Mouse (Mus musculus) midbrain, embryonic 15.5 days (tissue): ENCODE data around the gene Cntrob. TPM values are rescaled to one million over a fixed set of nuclear protein-coding genes. Genes with fewer than 3 reads are reported as not detected.

Experiments
- ATAC-seq: fragments of 200-750 bp; cut with Nextera tagmentation; replicated peaks from 2 replicates; pipeline ENCODE4 v1.8.0; 2017; ENCODE audit warnings: moderate TSS enrichment
- H3K27ac ChIP-seq: fragments of 300-500 bp; sonication (generic); 2 replicates; pipeline ENCODE4 v1.5.1; 2015; ENCODE audit warnings: mild to moderate bottlenecking, inconsistent platforms
- H3K27me3 ChIP-seq: fragments of 300-500 bp; sonication (generic); replicated peaks from 2 replicates; pipeline ENCODE4 v1.6.1; 2015; ENCODE audit warnings: inconsistent platforms
- H3K36me3 ChIP-seq: fragments of 300-500 bp; sonication (generic); replicated peaks from 2 replicates; pipeline ENCODE4 v1.6.1; 2015; ENCODE audit warnings: inconsistent platforms
- H3K4me1 ChIP-seq: fragments of 300-500 bp; sonication (generic); 2 replicates; pipeline ENCODE4 v1.6.1; 2015; ENCODE audit warnings: inconsistent platforms
- H3K4me2 ChIP-seq: fragments of 300-500 bp; sonication (generic); 2 replicates; pipeline ENCODE4 v1.6.1; 2015; ENCODE audit warnings: inconsistent platforms, mild to moderate bottlenecking, moderate library complexity
- H3K4me3 ChIP-seq: fragments of 300-500 bp; sonication (generic); 2 replicates; pipeline ENCODE4 v1.5.1; 2015; ENCODE audit warnings: mild to moderate bottlenecking, inconsistent platforms
- H3K9ac ChIP-seq: fragments of 300-500 bp; sonication (generic); 2 replicates; pipeline ENCODE4 v1.6.1; 2015; ENCODE audit warnings: mild to moderate bottlenecking, inconsistent platforms
- H3K9me3 ChIP-seq: fragments of 300-500 bp; sonication (generic); 2 replicates; pipeline ENCODE4 v1.6.1; 2016; ENCODE audit warnings: inconsistent platforms
- WGBS: fragments of 180-500 bp; shearing (Covaris S2); methylation state at CpG from one replicate; pipeline ENCODE4 v1.1.7; 2015; ENCODE audit warnings: mixed read lengths; 5-methylcytosine and 5-hydroxymethylcytosine counted together
- polyA plus RNA-seq: library from polyadenylated mRNA; unstranded; fragments of >200 nt; fragmentation: Nextera tagmentation; extraction: Ambion mirVana; gene quantifications from 2 replicates; pipeline ENCODE4 v1.2.1, GENCODE M21; 2015

Cntrob gene
- polyA plus RNA-seq, 1 experiment from 2014 or later: 22.1 TPM

DNA sequence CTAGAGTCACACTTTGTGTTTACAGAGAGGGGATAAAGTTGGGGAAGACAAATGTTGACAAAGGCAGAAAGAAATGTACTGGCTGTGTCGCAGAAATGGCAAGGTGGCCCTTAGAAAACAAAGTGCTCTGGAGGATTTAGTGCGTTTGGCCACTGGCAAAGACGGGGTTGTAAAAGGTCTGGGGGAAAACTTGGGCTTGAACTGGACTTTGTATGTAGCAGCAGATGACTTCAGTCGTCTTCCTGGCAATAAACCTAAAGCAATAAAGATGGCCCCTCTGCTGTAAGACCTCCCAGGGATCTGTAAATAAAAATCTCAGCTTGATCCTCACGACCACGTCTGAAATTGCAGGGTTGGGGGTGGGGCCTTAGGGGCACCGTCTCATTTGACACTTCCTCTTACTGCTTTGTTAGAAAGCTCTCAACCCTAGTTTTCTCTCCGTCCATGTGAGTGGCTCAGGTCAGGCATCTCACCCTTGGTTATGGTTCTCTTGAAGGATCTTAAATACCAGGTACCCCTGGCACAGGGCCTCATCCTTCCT is 9.2 kb upstream of the Cntrob start:
- Histone ChIP-seq H3K9me3 (0 out of 2 replicates have a peak, but pooled peaks cover 2% of the 10 kb centered on the region), H3K4me3 (no peak overlapping the region), H3K27me3 (no peaks in the 10 kb centered on the region; the same call in 1 of the 2 replicates), H3K27ac (peak overlapping the region; percentile 84), H3K4me2 (peak overlapping the region; percentile 63), H3K4me1 (peaks cover 18% of the 10 kb centered on the region), H3K36me3 (no peaks in the 10 kb centered on the region), H3K9ac (no peak overlapping the region)
- WGBS: 40% methylated on average over 8 of the region's 8 CpGs
- no peak for ATAC-seq

- peak overlapping the region; percentile 55 for H3K9ac ChIP-seq
- H3K27ac ChIP-seq: peak overlapping the region; percentile 84
- peak overlapping the region; percentile 42 for H3K4me3 ChIP-seq
- H3K4me2 ChIP-seq: peak overlapping the region; percentile 63
- peak; percentile 78 for ATAC-seq
- peaks cover 24% of the 10 kb centered on the region for H3K4me1 ChIP-seq
- under 1% methylated on average over 24 of the region's 24 CpGs for WGBS
- H3K9me3 ChIP-seq: no peaks in the 10 kb centered on the region
- no peaks in the 10 kb centered on the region for H3K36me3 ChIP-seq
- H3K27me3 ChIP-seq: no peaks in the 10 kb centered on the region; the same call in 1 of the 2 replicates
Observed at GRCm38 (mm10) chr11:69331929-69332405, 8.4 kb upstream of the Cntrob start.

DNA sequence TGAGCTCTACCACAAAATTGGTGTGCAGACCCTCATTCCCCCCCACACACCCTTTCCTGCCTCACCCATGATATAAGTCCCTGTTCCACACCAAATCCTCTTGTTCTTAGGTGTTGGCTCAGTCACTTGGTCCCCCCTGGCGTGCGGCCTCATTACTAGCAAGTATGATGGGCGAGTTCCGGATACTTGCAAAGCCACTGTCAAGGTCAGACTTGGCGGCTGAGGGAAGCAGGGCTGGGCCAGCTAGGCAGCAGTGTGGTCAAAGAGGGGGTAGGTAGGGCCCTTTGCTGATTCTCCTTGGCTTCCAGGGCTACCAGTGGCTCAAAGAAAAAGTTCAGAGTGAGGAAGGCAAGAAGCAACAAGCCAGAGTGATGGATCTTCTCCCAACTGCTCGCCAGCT is 7.6 kb upstream of the Cntrob start:
- WGBS: 97% methylated on average over 6 of the region's 6 CpGs
- H3K4me3 ChIP-seq: no peak overlapping the region
- peaks cover 31% of the 10 kb centered on the region for H3K4me1 ChIP-seq
- H3K9me3 ChIP-seq: no peaks in the 10 kb centered on the region
- no peak for ATAC-seq
- H3K27me3 ChIP-seq: no peaks in the 10 kb centered on the region; the same call in 1 of the 2 replicates
- no peaks in the 10 kb centered on the region for H3K36me3 ChIP-seq
- H3K27ac ChIP-seq: no peak overlapping the region
- H3K9ac ChIP-seq: no peak overlapping the region
- peak overlapping the region; percentile 63 for H3K4me2 ChIP-seq

- Histone ChIP-seq H3K4me3 (no peak overlapping the region), H3K4me1 (peaks cover 51% of the 10 kb centered on the region), H3K27me3 (no peaks in the 10 kb centered on the region), H3K9ac (no peak overlapping the region), H3K9me3 (no peaks in the 10 kb centered on the region), H3K36me3 (no peaks in the 10 kb centered on the region), H3K4me2 (no peak overlapping the region), H3K27ac (no peak overlapping the region)
- no peak for ATAC-seq
- WGBS: 93% methylated on average over 6 of the region's 6 CpGs
Observed at GRCm38 (mm10) chr11:69328517-69328916, 4.9 kb upstream of the Cntrob start.

DNA sequence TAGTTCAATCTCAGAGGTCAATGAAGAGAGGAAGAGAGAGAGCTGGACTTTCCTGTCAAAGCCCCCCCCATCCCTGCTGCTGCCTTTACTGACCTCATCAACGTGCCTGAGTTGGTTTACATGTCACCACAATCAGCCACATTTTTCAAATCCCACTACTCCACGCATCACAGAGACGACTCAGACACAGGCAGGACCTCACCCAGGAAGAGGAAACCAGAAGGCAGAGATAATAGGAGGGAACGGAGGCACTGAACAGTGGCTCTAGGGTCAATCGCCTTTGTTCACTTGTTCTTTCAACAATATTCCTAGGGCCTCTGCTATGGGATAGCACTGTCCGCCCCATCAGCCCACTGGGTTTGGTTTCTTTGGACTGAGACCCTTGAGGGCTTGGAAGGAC is 4.1 kb upstream of the Cntrob start:
- H3K4me3 ChIP-seq: no peak overlapping the region
- no peak for ATAC-seq
- H3K36me3 ChIP-seq: no peaks in the 10 kb centered on the region
- 58% methylated on average over 6 of the region's 6 CpGs for WGBS
- H3K27ac ChIP-seq: no peak overlapping the region
- peaks cover 51% of the 10 kb centered on the region for H3K4me1 ChIP-seq
- no peak overlapping the region for H3K4me2 ChIP-seq
- no peaks in the 10 kb centered on the region for H3K27me3 ChIP-seq
- no peak overlapping the region for H3K9ac ChIP-seq
- H3K9me3 ChIP-seq: no peaks in the 10 kb centered on the region

DNA sequence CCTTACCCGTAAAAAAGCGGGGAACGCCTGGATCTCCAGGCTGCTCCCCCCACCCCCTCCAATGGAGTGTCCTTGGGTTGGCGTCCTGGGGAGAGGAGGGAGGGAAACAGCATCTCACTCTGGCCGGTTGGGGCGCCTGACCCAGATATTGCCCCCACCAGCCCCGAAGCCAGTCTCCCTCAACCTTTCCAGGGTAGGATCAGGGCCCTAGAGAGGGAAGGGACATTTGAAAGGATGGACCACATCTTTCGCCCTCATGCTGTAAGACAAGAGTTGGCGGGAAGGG is 3.5 kb upstream of the Cntrob start:
- Histone ChIP-seq H3K36me3 (no peaks in the 10 kb centered on the region), H3K9me3 (no peaks in the 10 kb centered on the region), H3K27ac (no peak overlapping the region), H3K4me2 (peak overlapping the region; percentile 94), H3K4me1 (peaks cover 51% of the 10 kb centered on the region), H3K4me3 (peak overlapping the region; percentile 51; the same call in 1 of the 2 replicates), H3K9ac (no peak overlapping the region), H3K27me3 (no peaks in the 10 kb centered on the region)
- WGBS: 15% methylated on average over 9 of the region's 9 CpGs
- ATAC-seq: no peak

DNA sequence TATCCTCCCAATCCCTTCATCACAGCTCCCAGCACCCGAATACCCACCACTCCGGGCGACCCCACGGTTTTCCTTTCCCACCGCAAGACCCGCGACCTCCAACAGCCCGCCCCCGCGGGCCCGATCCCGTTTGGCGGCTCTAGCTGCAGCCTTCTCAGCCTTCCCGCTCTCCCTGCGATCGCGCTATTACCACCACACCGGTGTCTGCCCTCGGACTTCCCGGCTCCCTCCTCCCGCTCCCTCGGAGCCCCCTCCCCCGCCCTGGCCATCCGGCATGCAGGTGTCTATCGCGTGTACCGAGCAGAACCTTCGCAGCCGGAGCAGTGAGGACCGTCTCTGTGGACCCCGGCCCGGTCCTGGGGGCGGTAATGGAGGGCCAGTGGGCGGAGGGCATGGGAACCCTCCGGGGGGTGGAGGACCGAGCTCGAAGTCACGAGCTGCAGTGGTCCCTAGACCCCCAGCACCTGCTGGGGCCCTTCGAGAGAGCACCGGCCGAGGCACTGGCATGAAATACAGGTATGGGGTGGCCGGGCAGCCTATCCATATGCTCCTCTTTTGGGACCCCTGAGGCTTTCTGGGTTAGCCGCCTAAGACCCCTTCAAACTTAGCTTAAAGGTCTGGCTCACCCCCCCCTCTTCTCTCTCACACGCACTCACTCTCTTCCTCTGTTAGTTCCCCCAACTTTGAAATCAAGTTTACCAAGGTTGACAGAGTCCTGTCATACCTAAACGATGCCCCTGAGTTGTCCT is 3.0 kb upstream of the Cntrob start:
- Histone ChIP-seq H3K9me3 (no peaks in the 10 kb centered on the region), H3K27ac (no peak overlapping the region), H3K4me2 (peak overlapping the region; percentile 94), H3K4me1 (peaks cover 54% of the 10 kb centered on the region), H3K9ac (peak overlapping the region; percentile 60), H3K27me3 (no peaks in the 10 kb centered on the region), H3K36me3 (no peaks in the 10 kb centered on the region), H3K4me3 (peak overlapping the region; percentile 51)
- ATAC-seq: 0 out of 2 replicates have a peak, but pooled peaks have one; percentile 15
- 1% methylated on average over 45 of the region's 45 CpGs for WGBS

- H3K36me3 ChIP-seq: no peaks in the 10 kb centered on the region
- no peak within 1 kb of the TSS for H3K27ac ChIP-seq
- peaks cover 54% of the 10 kb centered on the region for H3K4me1 ChIP-seq
- H3K4me3 ChIP-seq: peak within 1 kb of the TSS; percentile 51
- H3K27me3 ChIP-seq: no peaks in the 10 kb centered on the region
- H3K9ac ChIP-seq: peak within 1 kb of the TSS; percentile 60
- 11% methylated on average over 26 of the region's 26 CpGs for whole genome bisulfite sequencing
- no peaks in the 10 kb centered on the region for H3K9me3 ChIP-seq
- H3K4me2 ChIP-seq: peak within 1 kb of the TSS; percentile 94
- peak; percentile 45; the same call in 1 of the 2 replicates for ATAC-seq
Observed at GRCm38 (mm10) chr11:69325628-69326407, 2.2 kb upstream of the Cntrob start, which contains the start of gene Kcnab3. Gene Kcnab3 (plus strand): TSS chr11:69326258.

- H3K27ac ChIP-seq: no peak overlapping the region
- no peaks in the 10 kb centered on the region for H3K36me3 ChIP-seq
- no peaks in the 10 kb centered on the region for H3K9me3 ChIP-seq
- peaks cover 54% of the 10 kb centered on the region for H3K4me1 ChIP-seq
- no peak for ATAC-seq
- peak overlapping the region; percentile 54 for H3K4me3 ChIP-seq
- H3K4me2 ChIP-seq: peak overlapping the region; percentile 84
- 87% methylated on average over 6 of the region's 6 CpGs for WGBS
- H3K9ac ChIP-seq: peak overlapping the region; percentile 66
- no peaks in the 10 kb centered on the region for H3K27me3 ChIP-seq
Observed at GRCm38 (mm10) chr11:69324749-69325148, 1.2 kb upstream of the Cntrob start.

DNA sequence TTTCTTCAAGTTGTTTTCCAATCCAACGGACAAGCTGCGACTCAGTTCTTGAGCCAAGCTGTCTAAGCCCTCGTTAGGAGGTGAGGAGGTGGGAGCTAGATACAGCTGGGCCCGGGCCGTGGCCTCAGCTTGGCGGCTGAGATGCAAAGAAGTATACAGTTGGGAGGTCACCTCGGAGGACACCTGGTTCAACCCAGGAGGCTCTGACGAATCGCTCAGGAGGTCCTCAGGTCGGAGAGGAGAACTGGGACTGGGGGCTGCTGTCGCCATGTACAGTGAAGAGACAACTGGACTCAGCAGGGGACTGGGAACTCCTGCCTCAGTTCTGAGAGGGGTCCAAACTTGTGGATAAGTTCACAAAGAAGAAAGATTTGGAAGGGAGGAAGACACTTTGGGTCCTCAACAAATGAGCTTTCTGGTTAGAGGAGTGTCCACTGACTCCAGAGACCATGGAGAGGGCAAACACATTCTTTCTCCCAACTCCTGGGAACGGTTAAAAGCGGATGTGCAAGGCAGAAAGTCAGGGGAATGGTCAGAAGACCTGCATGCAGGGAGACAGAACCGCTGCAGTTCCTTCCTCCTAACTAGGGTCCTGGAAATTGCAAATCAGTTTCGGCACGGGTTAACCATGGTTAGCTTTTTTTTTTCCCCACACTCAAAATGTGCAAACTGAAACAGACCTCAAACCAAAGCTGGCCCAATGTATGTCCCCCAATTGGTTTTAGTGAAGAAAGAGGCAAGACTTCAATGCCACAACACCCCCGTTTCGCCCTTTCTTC is 693 bp downstream of the Cntrob start:
- Histone ChIP-seq H3K4me2 (peak overlapping the region; percentile 57), H3K36me3 (peaks cover 13% of the 10 kb centered on the region; the same call in 1 of the 2 replicates), H3K9me3 (no peaks in the 10 kb centered on the region), H3K27ac (peak overlapping the region; percentile 85), H3K27me3 (no peaks in the 10 kb centered on the region), H3K4me1 (peaks cover 54% of the 10 kb centered on the region), H3K9ac (peak overlapping the region; percentile 56), H3K4me3 (peak overlapping the region; percentile 54)
- 18% methylated on average over 18 of the region's 18 CpGs for WGBS
- ATAC-seq: no peak

- H3K4me1 ChIP-seq: peaks cover 49% of the 10 kb centered on the region
- H3K4me3 ChIP-seq: peak overlapping the region; percentile 54
- H3K27ac ChIP-seq: no peak overlapping the region
Observed at GRCm38 (mm10) chr11:69322010-69322409, 1.6 kb downstream of the Cntrob start.

More at GRCm38 (mm10) chr11:69322010-69322409, 1.6 kb downstream of the Cntrob start:
- H3K9ac ChIP-seq: peak overlapping the region; percentile 56; the same call in 1 of the 2 replicates
- no peak for ATAC-seq
- WGBS: 59% methylated on average over 6 of the region's 6 CpGs
- no peaks in the 10 kb centered on the region for H3K27me3 ChIP-seq
- no peaks in the 10 kb centered on the region for H3K9me3 ChIP-seq
- H3K36me3 ChIP-seq: peaks cover 13% of the 10 kb centered on the region; the same call in 1 of the 2 replicates
- peak overlapping the region; percentile 57 for H3K4me2 ChIP-seq
